Mouse (Mus musculus) midbrain, embryonic 13.5 days (tissue): ENCODE data around the gene Copb2. TPM values are rescaled to one million over a fixed set of nuclear protein-coding genes. Genes with fewer than 3 reads are reported as not detected.
A peak's percentile ranks its signal among the peaks of the same experiment; 100 is the strongest.

Source experiments
- ATAC-seq: fragments of 200-750 bp; cut with Nextera tagmentation; 2 replicates; pipeline ENCODE4 v1.8.0; 2017; ENCODE audit warnings: mild to moderate bottlenecking, moderate TSS enrichment, moderate library complexity
- H3K27ac ChIP-seq: fragments of 300-500 bp; sonication (generic); 2 replicates; pipeline ENCODE4 v1.5.1; 2015; ENCODE audit warnings: inconsistent platforms, mild to moderate bottlenecking, moderate library complexity
- H3K27me3 ChIP-seq: fragments of 300-500 bp; sonication (generic); 2 replicates; pipeline ENCODE4 v1.6.1; 2015; ENCODE audit warnings: mild to moderate bottlenecking, inconsistent platforms
- H3K36me3 ChIP-seq: fragments of 300-500 bp; sonication (generic); 2 replicates; pipeline ENCODE4 v1.6.1; 2015; ENCODE audit warnings: mild to moderate bottlenecking, inconsistent platforms
- H3K4me1 ChIP-seq: fragments of 300-500 bp; sonication (generic); replicated peaks from 2 replicates; pipeline ENCODE4 v1.6.1; 2015; ENCODE audit warnings: inconsistent platforms
- H3K4me2 ChIP-seq: fragments of 300-500 bp; sonication (generic); replicated peaks from 2 replicates; pipeline ENCODE4 v1.6.1; 2015; ENCODE audit warnings: moderate library complexity, mild to moderate bottlenecking, inconsistent platforms
- H3K4me3 ChIP-seq: fragments of 300-500 bp; sonication (generic); replicated peaks from 2 replicates; pipeline ENCODE4 v1.5.1; 2015; ENCODE audit warnings: mild to moderate bottlenecking, inconsistent platforms
- H3K9ac ChIP-seq: fragments of 300-500 bp; sonication (generic); replicated peaks from 2 replicates; pipeline ENCODE4 v1.6.1; 2015; ENCODE audit warnings: mild to moderate bottlenecking, inconsistent platforms
- H3K9me3 ChIP-seq: fragments of 300-500 bp; sonication (generic); 2 replicates; pipeline ENCODE4 v1.6.1; 2016; ENCODE audit warnings: mild to moderate bottlenecking, inconsistent platforms
- WGBS: fragments of 180-500 bp; shearing (Covaris S2); methylation state at CpG from one replicate; pipeline ENCODE4 v1.1.7; 2015; 5-methylcytosine and 5-hydroxymethylcytosine counted together
- polyA plus RNA-seq: library from polyadenylated mRNA; unstranded; fragments of >200 nt; fragmentation: Nextera tagmentation; extraction: Ambion mirVana; gene quantifications from 2 replicates; pipeline ENCODE4 v1.2.1, GENCODE M21; 2015

Copb2 gene
- 136 and 138 TPM in 2 replicates for polyA plus RNA-seq

- Histone ChIP-seq H3K4me2 (peak within 1 kb of the TSS; percentile 76), H3K9ac (peak within 1 kb of the TSS; percentile 91), H3K36me3 (peaks cover 6% of the 10 kb centered on the region), H3K4me1 (peaks cover 27% of the 10 kb centered on the region), H3K4me3 (peak within 1 kb of the TSS; percentile 69), H3K27ac (peak within 1 kb of the TSS; percentile 89), H3K9me3 (no peaks in the 10 kb centered on the region), H3K27me3 (no peaks in the 10 kb centered on the region)
- WGBS = under 1% methylated on average over 76 of the region's 76 CpGs
- ATAC-seq = peak; percentile 100
Observed at GRCm38 (mm10) chr9:98563137-98564126, at the start of gene Copb2. Gene Copb2, plus strand, starts transcription at chr9:98563721.

DNA sequence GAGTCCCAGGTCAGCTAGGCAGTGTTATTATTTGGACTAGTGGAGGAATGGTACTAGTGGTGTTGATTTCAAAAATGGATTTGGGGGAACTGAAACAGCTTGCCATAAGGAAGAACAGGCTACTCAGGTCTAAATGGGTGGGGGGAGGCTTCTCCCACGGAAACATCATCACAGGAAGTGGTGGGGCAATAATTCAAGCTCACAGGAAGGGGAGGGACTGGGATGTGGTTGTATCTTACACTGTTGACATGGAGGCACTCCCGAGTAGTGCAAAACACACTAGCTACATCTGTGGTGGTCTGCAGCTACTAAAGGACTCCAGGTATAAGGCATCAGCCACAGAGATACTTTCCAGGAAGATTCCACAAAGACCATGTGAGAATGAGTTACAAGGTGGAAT is 39.6 kb upstream of the Copb2 start:
- Histone ChIP-seq H3K9me3 (no peaks in the 10 kb centered on the region), H3K9ac (no peak overlapping the region), H3K27ac (no peak overlapping the region), H3K4me1 (peaks cover 21% of the 10 kb centered on the region), H3K4me2 (no peak overlapping the region), H3K4me3 (no peak overlapping the region), H3K27me3 (no peaks in the 10 kb centered on the region), H3K36me3 (no peaks in the 10 kb centered on the region)
- WGBS = 79% methylated on average over 2 of the region's 2 CpGs
- no peak for ATAC-seq

GRCm38 (mm10) chr9:98524786-98525542 is 38.6 kb upstream of the Copb2 start:
- 16% methylated on average over 7 of the region's 7 CpGs for WGBS
- no peaks in the 10 kb centered on the region for H3K9me3 ChIP-seq
- H3K9ac ChIP-seq = no peak overlapping the region
- H3K27ac ChIP-seq = peak overlapping the region; percentile 64
- H3K4me1 ChIP-seq = peaks cover 21% of the 10 kb centered on the region
- ATAC-seq = peak; percentile 91
- H3K36me3 ChIP-seq = no peaks in the 10 kb centered on the region
- H3K4me2 ChIP-seq = 0 out of 2 replicates have a peak overlapping the region, but pooled peaks have one; percentile 2
- no peaks in the 10 kb centered on the region for H3K27me3 ChIP-seq
- H3K4me3 ChIP-seq = no peak overlapping the region

DNA sequence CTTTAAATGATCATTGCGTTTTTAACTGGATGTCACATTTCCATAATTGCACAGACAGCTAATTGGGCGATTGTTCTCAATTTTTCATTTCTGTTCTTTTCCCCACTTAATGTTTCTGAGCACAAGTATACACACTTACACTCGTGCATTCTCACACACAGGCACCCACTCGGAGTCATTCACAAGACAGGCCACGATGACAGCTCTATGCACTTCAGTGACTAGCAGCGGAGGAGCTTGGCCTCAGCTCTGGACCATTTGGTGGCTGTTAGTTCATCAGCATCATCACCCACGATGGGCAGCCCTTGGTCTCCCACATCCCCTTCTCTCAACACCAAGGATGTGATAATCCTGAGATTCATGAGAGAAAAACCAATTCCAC is 38.0 kb upstream of the Copb2 start:
- WGBS = 27% methylated on average over 7 of the region's 7 CpGs
- H3K4me2 ChIP-seq = no peak overlapping the region
- no peak overlapping the region for H3K4me3 ChIP-seq
- peak overlapping the region; percentile 9; the same call in 1 of the 2 replicates for H3K27ac ChIP-seq
- ATAC-seq = peak; percentile 76
- H3K9me3 ChIP-seq = no peaks in the 10 kb centered on the region
- no peaks in the 10 kb centered on the region for H3K27me3 ChIP-seq
- no peaks in the 10 kb centered on the region for H3K36me3 ChIP-seq
- no peak overlapping the region for H3K9ac ChIP-seq
- H3K4me1 ChIP-seq = peaks cover 21% of the 10 kb centered on the region

DNA sequence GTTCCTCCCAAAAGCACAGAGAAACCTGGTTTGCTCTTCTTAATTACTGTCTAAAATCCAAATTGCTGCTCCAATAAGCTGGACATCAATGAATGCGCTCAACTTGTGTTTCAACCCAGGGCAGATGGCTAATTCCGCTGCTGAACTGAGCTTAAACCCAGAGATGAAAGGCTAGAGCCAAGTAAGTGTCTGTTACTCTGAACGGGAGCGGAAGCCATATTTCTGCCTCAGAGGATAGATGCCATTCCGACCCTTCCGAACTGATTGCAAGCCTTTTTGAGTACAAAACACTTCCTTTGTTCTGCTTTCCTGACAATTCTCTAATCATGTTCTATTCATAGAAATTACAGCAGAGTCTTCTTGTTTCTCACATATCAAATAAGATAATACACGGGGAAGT is 36.3 kb upstream of the Copb2 start:
- Histone ChIP-seq H3K9me3 (no peaks in the 10 kb centered on the region), H3K27ac (no peak overlapping the region), H3K4me3 (no peak overlapping the region), H3K27me3 (no peaks in the 10 kb centered on the region), H3K9ac (no peak overlapping the region), H3K4me2 (no peak overlapping the region), H3K36me3 (no peaks in the 10 kb centered on the region), H3K4me1 (peaks cover 21% of the 10 kb centered on the region)
- ATAC-seq = no peak
- WGBS = 78% methylated on average over 7 of the region's 7 CpGs

DNA sequence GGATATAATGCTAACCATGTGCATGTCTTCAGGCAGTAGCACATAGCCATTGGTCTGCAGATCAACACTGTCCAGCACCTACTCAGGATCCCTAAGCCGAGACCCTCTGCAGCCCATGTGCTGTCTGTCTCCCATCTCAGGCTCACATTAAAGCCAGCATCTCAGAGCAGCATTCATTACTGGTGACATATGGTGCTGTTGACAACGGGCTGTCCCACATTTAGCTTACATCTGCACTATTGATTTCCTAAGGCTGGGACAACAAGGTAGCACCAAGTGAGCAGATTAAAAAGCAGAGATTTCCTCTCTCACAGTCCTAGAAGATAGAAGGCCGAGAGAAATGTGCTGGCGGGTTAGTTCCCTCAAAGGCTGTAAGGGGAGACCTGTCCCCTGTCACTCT is 33.7 kb upstream of the Copb2 start:
- 64% methylated on average over 4 of the region's 4 CpGs for WGBS
- no peaks in the 10 kb centered on the region for H3K36me3 ChIP-seq
- H3K9me3 ChIP-seq = no peaks in the 10 kb centered on the region
- peaks cover 11% of the 10 kb centered on the region for H3K4me1 ChIP-seq
- no peak for ATAC-seq
- H3K4me2 ChIP-seq = no peak overlapping the region
- H3K27me3 ChIP-seq = no peaks in the 10 kb centered on the region
- H3K4me3 ChIP-seq = no peak overlapping the region
- no peak overlapping the region for H3K27ac ChIP-seq
- H3K9ac ChIP-seq = no peak overlapping the region

DNA sequence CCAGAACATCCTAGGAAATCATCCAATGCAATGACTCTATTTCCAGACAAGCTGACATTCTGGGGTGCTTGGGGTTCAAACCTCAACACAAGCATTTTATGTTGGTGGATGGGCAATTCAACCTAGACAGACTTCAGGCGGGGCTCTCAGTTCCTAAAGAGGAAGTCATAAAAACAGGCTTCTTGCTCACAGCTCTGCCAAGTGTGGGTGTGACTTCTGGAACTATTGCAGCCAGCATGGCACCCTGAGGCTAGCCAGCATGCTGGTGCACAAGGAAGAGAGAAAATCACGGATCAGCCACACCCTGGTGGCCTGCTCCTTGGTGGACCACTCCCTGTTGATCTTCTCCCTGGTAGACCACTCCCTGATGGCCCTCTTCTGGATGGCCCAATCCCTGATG is 32.5 kb upstream of the Copb2 start:
- no peak overlapping the region for H3K27ac ChIP-seq
- H3K27me3 ChIP-seq = no peaks in the 10 kb centered on the region
- H3K4me2 ChIP-seq = no peak overlapping the region
- H3K4me1 ChIP-seq = no peaks in the 10 kb centered on the region
- no peak overlapping the region for H3K9ac ChIP-seq
- H3K36me3 ChIP-seq = no peaks in the 10 kb centered on the region
- WGBS = 74% methylated on average over 2 of the region's 2 CpGs
- ATAC-seq = no peak
- H3K4me3 ChIP-seq = no peak overlapping the region
- H3K9me3 ChIP-seq = no peaks in the 10 kb centered on the region

- no peak overlapping the region for H3K9ac ChIP-seq
- no peak overlapping the region for H3K27ac ChIP-seq
- H3K9me3 ChIP-seq = no peaks in the 10 kb centered on the region
- WGBS = 81% methylated on average over 4 of the region's 4 CpGs
- H3K36me3 ChIP-seq = no peaks in the 10 kb centered on the region
- H3K4me2 ChIP-seq = no peak overlapping the region
- peaks cover 5% of the 10 kb centered on the region for H3K4me1 ChIP-seq
- peaks cover 5% of the 10 kb centered on the region; the same call in 1 of the 2 replicates for H3K27me3 ChIP-seq
- no peak overlapping the region for H3K4me3 ChIP-seq
- no peak for ATAC-seq
Observed at GRCm38 (mm10) chr9:98534675-98535280, 28.7 kb upstream of the Copb2 start.

GRCm38 (mm10) chr9:98535763-98536162 is 27.8 kb upstream of the Copb2 start:
- Histone ChIP-seq H3K9me3 (no peaks in the 10 kb centered on the region), H3K4me1 (peaks cover 5% of the 10 kb centered on the region), H3K9ac (no peak overlapping the region), H3K4me3 (no peak overlapping the region), H3K4me2 (no peak overlapping the region), H3K36me3 (no peaks in the 10 kb centered on the region), H3K27ac (no peak overlapping the region), H3K27me3 (peaks cover 11% of the 10 kb centered on the region; the same call in 1 of the 2 replicates)
- ATAC-seq = no peak

DNA sequence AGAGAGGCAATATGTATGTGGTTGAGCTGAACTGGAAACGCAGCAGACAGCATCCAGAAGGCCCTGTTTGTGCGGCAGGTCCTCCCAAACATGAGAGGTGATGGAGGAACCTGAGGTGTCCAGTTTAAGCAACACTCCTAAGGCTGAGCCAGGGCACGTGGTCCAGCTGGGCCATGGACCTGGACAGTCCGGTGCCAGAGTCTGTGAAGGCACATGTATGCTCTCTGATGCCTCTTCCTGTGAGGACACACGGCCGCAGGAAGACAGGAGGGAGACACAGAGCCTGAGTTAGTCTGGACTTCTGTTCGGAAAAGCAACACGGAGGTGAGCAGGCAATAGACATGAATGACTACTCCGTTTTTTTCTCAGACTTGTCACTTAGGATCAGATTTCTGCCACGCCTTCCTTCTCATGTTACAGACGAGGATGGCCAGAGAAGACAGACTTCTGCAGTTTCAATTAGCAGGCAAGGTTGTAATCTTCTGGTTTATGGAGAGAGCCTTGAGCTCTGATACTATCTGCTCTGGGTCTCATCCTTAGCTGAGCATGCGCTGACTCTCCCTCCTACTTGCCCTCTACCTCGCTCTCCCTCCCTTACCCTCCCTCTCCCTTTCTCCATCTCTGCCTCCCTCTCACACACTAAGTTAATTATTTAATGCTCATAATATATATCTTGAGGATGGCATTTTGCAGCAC is 25.4 kb upstream of the Copb2 start:
- Histone ChIP-seq H3K27me3 (peaks cover 11% of the 10 kb centered on the region; the same call in 1 of the 2 replicates), H3K9me3 (no peaks in the 10 kb centered on the region), H3K4me2 (peak overlapping the region; percentile 30), H3K4me3 (no peak overlapping the region), H3K27ac (no peak overlapping the region), H3K36me3 (no peaks in the 10 kb centered on the region), H3K9ac (no peak overlapping the region), H3K4me1 (peaks cover 5% of the 10 kb centered on the region)
- ATAC-seq = peak; percentile 74
- WGBS = 47% methylated on average over 13 of the region's 13 CpGs

DNA sequence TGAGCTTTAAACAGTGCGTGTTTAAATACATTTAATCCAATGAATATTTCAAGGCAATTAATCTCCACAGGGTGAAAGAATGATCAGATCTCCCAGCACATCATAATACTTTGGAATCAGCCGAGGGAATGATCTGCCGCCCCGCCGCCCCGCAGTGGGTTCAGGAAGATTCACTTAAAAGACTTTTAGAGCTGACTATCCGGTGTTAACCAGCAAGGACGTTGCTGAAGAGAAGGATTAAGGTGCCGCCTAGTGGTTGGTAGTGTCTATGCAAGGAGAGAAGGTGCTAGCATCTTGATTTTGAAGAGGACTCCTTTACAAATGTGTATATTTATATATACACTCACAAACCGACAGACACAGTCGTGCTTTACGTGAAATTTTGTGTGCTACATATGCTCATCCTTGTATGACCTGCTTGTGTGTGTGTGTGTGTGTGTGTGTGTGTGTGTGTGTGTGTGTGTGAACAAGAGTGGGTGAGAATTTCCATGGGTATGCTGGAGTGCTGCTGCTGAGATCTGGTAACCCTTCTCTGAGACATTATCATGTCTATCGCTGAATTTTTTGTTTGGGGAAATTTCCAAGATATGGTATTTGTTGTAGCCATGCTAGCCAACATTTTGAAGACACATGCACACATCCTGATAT is 24.7 kb upstream of the Copb2 start:
- 5% methylated on average over 13 of the region's 13 CpGs for WGBS
- Histone ChIP-seq H3K4me2 (peak overlapping the region; percentile 30), H3K27ac (no peak overlapping the region), H3K9me3 (no peaks in the 10 kb centered on the region), H3K4me1 (peaks cover 5% of the 10 kb centered on the region), H3K27me3 (peaks cover 11% of the 10 kb centered on the region; the same call in 1 of the 2 replicates), H3K4me3 (no peak overlapping the region), H3K9ac (no peak overlapping the region), H3K36me3 (no peaks in the 10 kb centered on the region)
- peak; percentile 79 for ATAC-seq
